Mouse (Mus musculus) myocyte (in vitro differentiated cells): ENCODE data around the gene Sema5a. TPM values are rescaled to one million over a fixed set of nuclear protein-coding genes. Genes with fewer than 3 reads are reported as not detected.

Experiments used
- H3K27me3 ChIP-seq: one replicate; pipeline ENCODE4 v1.6.1; 2011; ENCODE audit not compliant: control insufficient read depth, insufficient read depth, insufficient read length
- H3K36me3 ChIP-seq: one replicate; pipeline ENCODE4 v1.6.1; 2011; ENCODE audit not compliant: control insufficient read depth, insufficient read depth
- H3K4me2 ChIP-seq: one replicate; pipeline ENCODE4 v1.6.1; 2011; ENCODE audit warnings: low read depth, control low read depth
- H3K4me3 ChIP-seq: one replicate; pipeline ENCODE4 v1.5.1; 2011; ENCODE audit warnings: mild to moderate bottlenecking, control low read depth, moderate library complexity
- H3K79me2 ChIP-seq: one replicate; pipeline ENCODE4 v1.6.1; 2011; ENCODE audit not compliant: control insufficient read depth, insufficient read depth
- H3ac ChIP-seq: one replicate; pipeline ENCODE4 v1.6.1; 2011; ENCODE audit not compliant: control insufficient read depth, insufficient read length
- CEBPB ChIP-seq: IDR thresholded peaks from 2 replicates; pipeline ENCODE4 v1.6.1; 2011; ENCODE audit warnings: mild to moderate bottlenecking, moderate library complexity; ENCODE audit not compliant: poor library complexity, insufficient read depth, severe bottlenecking
- E2F4 ChIP-seq: IDR thresholded peaks from one replicate; pipeline ENCODE4 v1.6.1; 2011; ENCODE audit warnings: mild to moderate bottlenecking, control low read depth, moderate library complexity; ENCODE audit not compliant: insufficient read depth
- MAX ChIP-seq: IDR thresholded peaks from one replicate; pipeline ENCODE4 v1.6.1; 2011; ENCODE audit warnings: low read depth, mild to moderate bottlenecking, control low read depth
- MYOD1 ChIP-seq, 3 experiments: IDR thresholded peaks; one replicate each; pipeline ENCODE4 v1.6.1; 2011; ENCODE audit warnings: control low read depth in 2 of 3, low read depth in 2 of 3, mild to moderate bottlenecking in 2 of 3, moderate library complexity in 1 of 3; ENCODE audit not compliant: insufficient read length in 2 of 3, control insufficient read depth in 1 of 3
- MYOG ChIP-seq, 3 experiments: IDR thresholded peaks; one replicate each; pipeline ENCODE4 v1.6.1; 2011; ENCODE audit warnings: control low read depth in 2 of 3, low read depth in 2 of 3, mild to moderate bottlenecking in 2 of 3; ENCODE audit not compliant: insufficient read length in 2 of 3, control insufficient read depth in 1 of 3, insufficient read depth in 1 of 3
- POLR2A ChIP-seq: IDR thresholded peaks from one replicate; pipeline ENCODE4 v1.6.1; 2011; ENCODE audit warnings: low read depth, mild to moderate bottlenecking, control low read depth, moderate library complexity; ENCODE audit not compliant: insufficient read length
- POLR2AphosphoS2 ChIP-seq: IDR thresholded peaks from one replicate; pipeline ENCODE4 v1.6.1; 2011; ENCODE audit warnings: low read depth, control low read depth; ENCODE audit not compliant: insufficient read length
- REST ChIP-seq: IDR thresholded peaks from one replicate; pipeline ENCODE4 v1.6.1; 2011; ENCODE audit warnings: mild to moderate bottlenecking, control low read depth, moderate library complexity; ENCODE audit not compliant: insufficient read depth, insufficient read length
- SRF ChIP-seq: IDR thresholded peaks from one replicate; pipeline ENCODE4 v1.6.1; 2011; ENCODE audit warnings: low read depth; ENCODE audit not compliant: control insufficient read depth, insufficient read length
- TCF12 ChIP-seq: IDR thresholded peaks from one replicate; pipeline ENCODE4 v1.6.1; 2011; ENCODE audit warnings: mild to moderate bottlenecking, control low read depth; ENCODE audit not compliant: poor library complexity, insufficient read depth, severe bottlenecking
- TCF3 ChIP-seq: IDR thresholded peaks from one replicate; pipeline ENCODE4 v1.6.1; 2011; ENCODE audit warnings: low read depth, control low read depth; ENCODE audit not compliant: insufficient read length
- USF1 ChIP-seq: IDR thresholded peaks from one replicate; pipeline ENCODE4 v1.6.1; 2011; ENCODE audit warnings: low read depth, mild to moderate bottlenecking, control low read depth, moderate library complexity
- polyA plus RNA-seq: library from polyadenylated mRNA; unstranded; fragments of >200 nt; fragmentation: generic; extraction: Trizol; gene quantifications from one replicate; pipeline ENCODE4 v1.2.1, GENCODE M21; 2012; ENCODE audit warnings: missing spikeins

Gene Sema5a
- polyA plus RNA-seq, 1 experiment = 7.1 TPM

GRCm38 (mm10) chr15:32406436-32406835 lies 161.8 kb downstream of the Sema5a start:
- TF ChIP-seq POLR2A (no peak), CEBPB (no peak), MYOG (IDR thresholded peaks at IDR 0.05; ENCODE audit: control insufficient read depth in 1 of 3, insufficient read depth in 1 of 3, insufficient read length in 2 of 3, low read depth in 2 of 3) (no peak), REST (no peak), E2F4 (no peak), SRF (no peak), MAX (no peak)
- Histone ChIP-seq H3K79me2 (no peaks in the 10 kb centered on the region), H3K4me2 (no peak overlapping the region), H3K4me3 (no peak overlapping the region), H3K36me3 (no peaks in the 10 kb centered on the region), H3K27me3 (no peaks in the 10 kb centered on the region), H3ac (no peak overlapping the region)

- no peak overlapping the region for H3ac ChIP-seq
- no peaks in the 10 kb centered on the region for H3K79me2 ChIP-seq
- H3K4me3 ChIP-seq = no peak overlapping the region
- TF ChIP-seq CEBPB (no peak), REST (no peak), MAX (no peak), USF1 (no peak), MYOD1 (IDR thresholded peaks at IDR 0.05; ENCODE audit: control insufficient read depth in 1 of 3, insufficient read length in 2 of 3, low read depth in 2 of 3) (no peak), POLR2A (no peak), TCF3 (no peak), TCF12 (no peak), POLR2AphosphoS2 (no peak), SRF (no peak), MYOG (IDR thresholded peaks at IDR 0.05; ENCODE audit: control insufficient read depth in 1 of 3, insufficient read depth in 1 of 3, insufficient read length in 2 of 3, low read depth in 2 of 3) (no peak), E2F4 (no peak)
- H3K4me2 ChIP-seq = no peak overlapping the region
- no peaks in the 10 kb centered on the region for H3K27me3 ChIP-seq
- H3K36me3 ChIP-seq = no peaks in the 10 kb centered on the region
Observed at GRCm38 (mm10) chr15:32407766-32408165, 163.2 kb downstream of the Sema5a start.

GRCm38 (mm10) chr15:32416291-32416690 lies 171.7 kb downstream of the Sema5a start:
- no peaks in the 10 kb centered on the region for H3K36me3 ChIP-seq
- H3K4me3 ChIP-seq = no peak overlapping the region
- no peaks in the 10 kb centered on the region for H3K79me2 ChIP-seq
- no peak overlapping the region for H3K4me2 ChIP-seq
- H3K27me3 ChIP-seq = no peaks in the 10 kb centered on the region
- no peak for TF ChIP-seq USF1
- no peak for TF ChIP-seq POLR2AphosphoS2
- no peak for TF ChIP-seq MYOD1 (IDR thresholded peaks at IDR 0.05; ENCODE audit: control insufficient read depth in 1 of 3, insufficient read length in 2 of 3, low read depth in 2 of 3)
- TF ChIP-seq SRF = no peak
- no peak for TF ChIP-seq CEBPB
- TF ChIP-seq POLR2A = no peak
- TF ChIP-seq MAX = no peak
- TF ChIP-seq TCF12 = no peak
- TF ChIP-seq MYOG (IDR thresholded peaks at IDR 0.05; ENCODE audit: control insufficient read depth in 1 of 3, insufficient read depth in 1 of 3, insufficient read length in 2 of 3, low read depth in 2 of 3) = no peak
- TF ChIP-seq TCF3 = no peak
- TF ChIP-seq REST = no peak
- no peak for TF ChIP-seq E2F4
- no peak overlapping the region for H3ac ChIP-seq

- Histone ChIP-seq H3K36me3 (no peaks in the 10 kb centered on the region), H3K4me2 (no peak overlapping the region), H3K27me3 (no peaks in the 10 kb centered on the region), H3ac (no peak overlapping the region), H3K79me2 (no peaks in the 10 kb centered on the region), H3K4me3 (no peak overlapping the region)
- TF ChIP-seq TCF12 (no peak), TCF3 (no peak), E2F4 (no peak), SRF (no peak), MYOG (IDR thresholded peaks at IDR 0.05; ENCODE audit: control insufficient read depth in 1 of 3, insufficient read depth in 1 of 3, insufficient read length in 2 of 3, low read depth in 2 of 3) (no peak), MYOD1 (IDR thresholded peaks at IDR 0.05; ENCODE audit: control insufficient read depth in 1 of 3, insufficient read length in 2 of 3, low read depth in 2 of 3) (no peak), POLR2A (no peak), REST (no peak), USF1 (no peak), MAX (no peak), POLR2AphosphoS2 (no peak)
Observed at GRCm38 (mm10) chr15:32422631-32423030, 178.0 kb downstream of the Sema5a start.

GRCm38 (mm10) chr15:32423061-32423460 lies 178.5 kb downstream of the Sema5a start:
- Histone ChIP-seq H3K27me3 (no peaks in the 10 kb centered on the region), H3K4me3 (no peak overlapping the region), H3K36me3 (no peaks in the 10 kb centered on the region), H3ac (no peak overlapping the region), H3K79me2 (no peaks in the 10 kb centered on the region), H3K4me2 (no peak overlapping the region)
- TF ChIP-seq MYOG (IDR thresholded peaks at IDR 0.05; ENCODE audit: control insufficient read depth in 1 of 3, insufficient read depth in 1 of 3, insufficient read length in 2 of 3, low read depth in 2 of 3) (no peak), POLR2A (no peak), POLR2AphosphoS2 (no peak), USF1 (no peak), E2F4 (no peak), REST (no peak)
